Comparison of ENCODE assay signal across 7 mouse cellular contexts in the genomic region with DNA sequence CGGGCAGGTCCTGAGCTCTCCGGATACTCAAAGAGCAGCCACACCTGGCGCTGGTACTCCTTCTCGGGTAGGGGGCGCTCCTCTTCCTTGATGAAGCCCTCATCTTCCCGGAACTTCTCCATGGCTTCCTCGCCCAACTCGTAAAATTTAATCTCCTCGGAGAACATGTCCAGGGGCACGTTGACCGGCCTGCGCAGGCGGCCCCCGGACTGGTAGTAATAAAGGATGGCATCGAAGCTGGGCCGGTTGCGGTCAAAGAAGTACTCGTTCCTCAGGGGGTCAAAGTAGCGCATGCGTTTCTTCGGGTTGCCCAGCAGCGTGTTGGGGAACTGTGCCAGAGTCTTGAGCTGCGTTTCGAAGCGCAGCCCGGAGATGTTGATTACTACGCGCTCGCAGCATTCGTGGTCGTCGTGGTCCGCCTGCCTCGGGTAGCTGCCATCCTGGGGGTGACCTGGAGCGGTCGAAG. TPM values are rescaled to one million over a fixed set of nuclear protein-coding genes. Genes with fewer than 3 reads are reported as not detected.
DNase-seq lines count a peak whose midpoint lies in the region; ATAC-seq lines count a peak whose summit lies in the region.

No protein-coding gene starts in this region.

- peaks cover 40% of the 10 kb centered on the region for H3K4me1 ChIP-seq in embryonic facial prominence, embryonic 15.5 days

- intact Hi-C loops in left cerebral cortex, postnatal 14 days (cut with DNase I) = loop anchor here (5.0 kb wide), 1 partner anchor 46 kb away; no protein-coding TSS in a partner anchor

- peak overlapping the region; percentile 51 for H3K4me3 ChIP-seq in embryonic facial prominence, embryonic 15.5 days (replicated peaks)

- no peak overlapping the region for H3K9ac ChIP-seq in embryonic facial prominence, embryonic 15.5 days

- H3K27ac ChIP-seq in embryonic facial prominence, embryonic 15.5 days (replicated peaks) = no peak overlapping the region

- no peaks in the 10 kb centered on the region for H3K36me3 ChIP-seq in embryonic facial prominence, embryonic 15.5 days

- no peak for ATAC-seq in embryonic facial prominence, embryonic 15.5 days (ENCODE audit: insufficient number of reproducible peaks, low FRiP score, low TSS enrichment, low read depth)

- DNase-seq in ES-CJ7 (ENCODE audit: low read depth, low spot score) (peak; percentile 67), ZHBTc4 (ENCODE audit: low read depth, low spot score) (peak; percentile 69)
- DNase-seq in induced T-regulatory cell, adult 2 months (ENCODE audit: low read depth) = peak; percentile 2
- peak; percentile 50 to 53 for DNase-seq in left cerebral cortex, postnatal 14 days (ENCODE audit: low spot score in 2 of 2)
- peak; percentile 59 for DNase-seq in neural tube, embryonic 10.5 days (ENCODE audit: extremely low spot score, low spot score)
- no peak for DNase-seq in c-Kit-positive CD71-positive TER-119-positive erythroid progenitor cells, embryonic 14.5 days (ENCODE audit: low spot score)

- H3K9me3 ChIP-seq in embryonic facial prominence, embryonic 15.5 days (replicated peaks) = no peaks in the 10 kb centered on the region

- peaks cover 73% of the 10 kb centered on the region for H3K27me3 ChIP-seq in embryonic facial prominence, embryonic 15.5 days

- WGBS in embryonic facial prominence, embryonic 15.5 days = under 1% methylated on average over 36 of the region's 36 CpGs

- peak overlapping the region; percentile 96 for H3K4me2 ChIP-seq in embryonic facial prominence, embryonic 15.5 days (replicated peaks)

RNA-seq across cellular contexts. Expression of a gene that starts 3.3 kb away (rescaled TPM):
- polyA plus RNA-seq in embryonic facial prominence, embryonic 15.5 days (2015; fragmentation: Nextera tagmentation; extraction: Ambion mirVana) = 4.2 and 4.9 TPM in 2 replicates
- total RNA-seq in left cerebral cortex, postnatal 14 days (2021) = 10 to 100 TPM; 66.9 to 73.4 TPM
